Mouse (Mus musculus) urinary bladder, adult 2 months (tissue): ENCODE measurements around the gene Tmem45a2. TPM values are rescaled to one million over a fixed set of nuclear protein-coding genes. Genes with fewer than 3 reads are reported as not detected.

Experiments used
- polyA plus RNA-seq: library from polyadenylated mRNA; depleted of rRNA; stranded (reverse); fragments of >200 nt; gene quantifications from 2 replicates; pipeline ENCODE4 v1.2.3, GENCODE M21; 2012; rRNA removed

Tmem45a2 gene
- polyA plus RNA-seq, 1 experiment, result 0.21 TPM

Other genes with a start within 250 kb of the Tmem45a2 start
- gene Tmem45a, start 185.2 kb downstream of the Tmem45a2 start, polyA plus RNA-seq, result 15.1 and 15.3 TPM in 2 replicates
- gene Lnp1, start 143.3 kb downstream of the Tmem45a2 start, polyA plus RNA-seq, result not detected in 2 replicates
- 29.8 and 31.5 TPM in 2 replicates for gene Tomm70a, start 50.3 kb upstream of the Tmem45a2 start, polyA plus RNA-seq
- 30.8 and 30.9 TPM in 2 replicates for gene Nit2, start 96.0 kb upstream of the Tmem45a2 start, polyA plus RNA-seq
- 35.9 and 39.2 TPM in 2 replicates for gene Tbc1d23, start 160.1 kb upstream of the Tmem45a2 start, polyA plus RNA-seq
- 0.07 TPM in 1 of 2 replicates, not detected in the other for gene Tmem30c, start 221.5 kb upstream of the Tmem45a2 start, polyA plus RNA-seq